Mouse (Mus musculus) heart, adult 8-10 months (tissue): Measurements from ENCODE around the gene Rnf19b. TPM values are rescaled to one million over a fixed set of nuclear protein-coding genes. Genes with fewer than 3 reads are reported as not detected.

ENCODE experiments used
- DNase-seq: peaks from one replicate; pipeline ENCODE4 v3.0.0; 2022; ENCODE audit warnings: low spot score
- total RNA-seq, 4 experiments: library from RNA; stranded (reverse); gene quantifications; 2 replicates each; pipeline ENCODE4 v1.2.4; 2022

Gene Rnf19b
- total RNA-seq, 4 experiments from 2014 or later, result 26.0 to 30.0 (median 27.7) TPM

DNA sequence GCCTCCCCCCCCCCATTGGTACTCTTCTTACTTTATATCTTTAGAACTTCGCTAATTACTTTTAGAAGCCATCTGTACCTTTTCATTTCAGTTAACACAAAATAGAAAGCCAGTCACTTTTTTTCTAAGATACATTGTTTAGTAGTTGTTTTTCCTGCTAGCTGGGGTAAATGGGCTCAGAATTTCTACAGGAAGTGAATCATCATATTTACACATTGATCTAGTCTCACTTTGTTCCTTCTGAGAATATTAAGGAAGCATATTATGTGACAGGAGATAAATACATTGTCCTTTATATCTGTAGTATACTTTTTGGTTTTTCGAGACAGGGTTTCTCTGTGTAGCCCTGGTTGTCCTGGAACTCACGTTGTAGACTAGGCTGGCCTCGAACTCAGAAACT is 10.8 kb downstream of the Rnf19b start:
- DNase-seq, result no peak

DNA sequence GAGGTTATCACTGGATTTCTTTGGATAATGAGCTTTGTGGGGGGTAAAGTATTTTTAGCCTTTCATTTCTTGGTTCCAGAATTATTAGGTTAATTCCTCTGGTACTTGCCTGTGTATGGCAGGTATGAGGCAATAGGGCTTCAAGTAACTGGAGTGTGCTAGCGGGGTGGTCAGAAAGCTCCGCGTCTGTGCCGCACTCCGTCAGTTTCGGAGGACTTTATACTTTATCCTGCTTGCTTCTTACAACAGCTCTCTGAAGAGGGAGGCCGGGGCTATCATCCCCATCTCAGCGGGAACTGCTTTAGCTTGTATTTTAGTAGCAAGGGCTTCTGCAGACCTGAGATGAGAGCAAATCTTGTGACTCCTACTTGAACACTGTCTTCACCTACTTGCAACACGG is 21.1 kb downstream of the Rnf19b start:
- no peak for DNase-seq

DNA sequence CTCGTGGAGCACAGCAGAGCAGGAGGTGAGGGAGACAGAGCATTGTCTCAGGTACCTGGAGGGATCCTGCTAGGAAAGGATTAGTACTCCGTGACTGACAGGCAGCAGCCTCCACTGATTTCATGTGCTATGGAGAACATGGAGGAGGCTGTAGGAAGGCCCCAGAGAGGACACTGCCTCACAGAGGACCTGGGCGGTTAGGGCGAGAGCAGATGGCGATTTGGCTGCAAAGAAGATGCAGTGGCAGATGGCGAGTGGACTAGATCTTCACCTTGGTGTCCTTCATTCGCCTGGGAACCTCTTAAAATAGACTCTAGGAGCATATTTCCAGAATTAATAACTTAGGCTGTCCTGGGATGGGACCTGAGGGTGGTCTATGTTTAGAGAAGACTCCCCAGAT is 23.0 kb downstream of the Rnf19b start:
- no peak for DNase-seq

DNA sequence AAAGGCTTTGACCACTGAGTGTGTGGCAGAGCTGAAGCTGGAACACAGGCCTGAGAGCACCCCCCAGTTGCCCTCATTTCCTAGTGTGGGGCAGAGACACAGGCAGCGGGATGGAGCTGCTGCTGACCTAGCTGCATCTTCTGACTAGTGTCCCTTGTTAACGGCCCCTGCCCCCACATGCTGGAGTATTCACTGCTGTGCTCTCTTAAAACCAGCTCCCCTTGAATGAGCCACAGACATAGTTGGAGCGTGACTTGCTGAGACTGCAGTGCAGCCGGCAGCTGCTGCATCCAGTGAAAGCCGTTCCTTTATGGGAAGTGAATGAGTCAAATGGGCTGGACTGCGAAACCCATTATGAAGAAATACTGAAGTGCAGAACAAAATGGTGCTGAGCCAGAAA is 23.4 kb downstream of the Rnf19b start:
- peak; percentile 27 for DNase-seq

DNA sequence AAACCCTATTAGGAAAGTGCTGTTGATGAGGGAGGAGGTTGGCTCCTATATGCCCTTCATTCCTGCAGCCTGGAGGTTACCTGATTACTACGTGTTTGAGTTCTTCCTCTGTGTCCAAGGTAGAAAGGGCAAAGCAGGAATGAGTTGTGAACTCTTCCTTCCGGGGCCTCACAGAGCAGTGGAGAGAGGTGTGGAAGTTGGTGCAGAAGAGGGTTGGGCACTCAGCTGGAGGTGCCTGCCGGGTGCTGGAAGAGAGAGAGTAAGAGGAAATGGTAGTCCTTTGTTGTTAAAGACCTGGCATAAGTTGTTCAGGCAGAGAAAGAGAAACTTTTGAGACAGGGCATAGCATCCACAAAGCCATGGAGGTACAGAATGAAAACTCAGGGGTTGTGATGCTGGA is 23.9 kb downstream of the Rnf19b start:
- DNase-seq, result no peak

DNA sequence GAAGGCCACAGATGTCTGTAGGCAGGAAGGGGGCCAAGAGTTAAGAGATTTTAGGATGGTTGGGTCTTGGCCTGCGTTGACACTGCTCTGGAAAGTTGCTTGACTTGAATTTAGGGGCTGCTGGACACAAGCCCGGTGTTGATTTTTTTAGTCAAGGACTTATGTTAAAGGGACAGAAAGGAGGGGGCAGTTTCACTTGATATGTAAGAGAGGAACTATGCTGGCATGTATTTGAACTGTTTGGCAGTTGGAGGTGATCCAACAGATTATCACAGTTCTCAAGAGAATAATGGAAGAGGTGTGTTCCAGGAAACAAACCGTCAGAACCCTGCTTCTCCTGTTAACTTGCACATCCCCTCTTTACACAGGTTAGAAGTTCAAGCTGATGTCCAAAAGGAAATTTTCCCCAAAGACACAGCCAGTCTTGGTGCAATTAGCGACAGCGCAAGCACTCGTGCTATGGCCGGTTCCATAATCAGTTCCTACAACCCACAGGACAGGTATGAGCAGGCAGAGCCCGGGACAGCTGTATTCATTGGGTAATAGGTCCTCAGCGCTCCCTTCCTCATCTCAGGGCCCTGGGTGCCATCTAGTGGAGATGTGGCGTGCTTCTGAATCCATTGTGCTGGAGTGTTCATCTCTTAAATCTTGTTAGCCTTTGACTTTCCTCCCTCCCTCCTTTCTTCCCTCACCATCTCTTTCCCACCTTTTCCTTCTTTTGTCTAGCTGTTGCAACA is 24.5 kb downstream of the Rnf19b start:
- peak; percentile 57 for DNase-seq

DNA sequence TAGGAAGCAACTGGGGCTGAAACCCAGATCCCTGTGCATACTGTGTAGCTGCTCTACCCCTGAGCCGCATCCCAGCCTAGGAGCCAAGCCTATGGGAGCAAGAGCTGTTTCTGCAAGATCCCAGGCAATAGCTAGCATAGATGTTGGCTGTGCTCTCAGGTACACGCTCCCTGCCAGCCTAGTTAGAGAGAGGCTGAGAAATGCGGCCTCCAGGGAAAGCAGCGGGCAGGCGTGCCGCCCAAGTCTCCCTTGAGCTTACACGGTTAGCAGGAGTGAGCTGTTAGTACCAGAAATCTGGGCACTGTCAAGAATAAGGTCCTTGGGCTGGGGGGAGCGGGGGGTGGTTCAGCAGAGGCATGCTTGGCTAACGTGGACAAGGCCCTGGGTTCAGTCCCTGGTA is 26.8 kb downstream of the Rnf19b start:
- DNase-seq, result no peak

DNA sequence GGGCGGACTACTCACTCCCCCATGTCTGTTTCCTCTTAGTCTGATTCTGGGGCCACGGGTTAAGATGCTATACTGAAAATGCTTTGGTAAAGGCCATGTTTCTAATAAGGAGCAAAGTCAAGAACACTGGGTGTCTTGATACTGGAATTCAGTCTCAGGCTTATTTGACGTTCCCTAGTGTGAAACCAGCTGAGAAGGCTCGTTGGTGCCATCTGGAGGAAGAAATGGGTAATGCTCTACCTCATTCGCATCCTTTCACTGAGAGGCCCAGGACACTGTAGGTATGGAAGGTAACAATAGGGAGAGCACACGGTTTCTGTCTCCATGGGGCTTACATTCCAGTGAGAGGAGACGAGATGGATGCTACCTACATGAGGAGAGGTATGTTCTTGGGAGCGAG is 28.0 kb downstream of the Rnf19b start:
- DNase-seq, result peak; percentile 78

DNA sequence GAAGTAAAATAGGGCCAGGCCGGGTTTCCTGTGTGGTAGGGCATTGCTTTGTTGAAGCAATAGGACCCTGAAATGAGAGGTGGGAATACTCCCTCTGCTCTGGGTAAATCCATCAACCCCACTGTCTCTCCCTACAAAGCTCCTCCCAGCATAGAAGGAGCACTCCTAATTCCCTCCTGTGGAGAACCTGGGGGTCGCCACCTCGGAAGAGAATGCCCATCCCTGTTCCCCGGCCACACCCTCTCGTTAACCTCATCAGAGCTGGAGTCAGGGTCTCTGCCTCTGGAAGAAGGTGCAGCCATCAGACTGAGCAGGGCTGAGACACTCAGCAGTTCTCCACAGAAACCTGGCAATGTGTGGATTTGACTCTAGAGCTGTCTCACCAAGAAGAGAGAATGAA is 29.8 kb downstream of the Rnf19b start:
- DNase-seq, result no peak

DNA sequence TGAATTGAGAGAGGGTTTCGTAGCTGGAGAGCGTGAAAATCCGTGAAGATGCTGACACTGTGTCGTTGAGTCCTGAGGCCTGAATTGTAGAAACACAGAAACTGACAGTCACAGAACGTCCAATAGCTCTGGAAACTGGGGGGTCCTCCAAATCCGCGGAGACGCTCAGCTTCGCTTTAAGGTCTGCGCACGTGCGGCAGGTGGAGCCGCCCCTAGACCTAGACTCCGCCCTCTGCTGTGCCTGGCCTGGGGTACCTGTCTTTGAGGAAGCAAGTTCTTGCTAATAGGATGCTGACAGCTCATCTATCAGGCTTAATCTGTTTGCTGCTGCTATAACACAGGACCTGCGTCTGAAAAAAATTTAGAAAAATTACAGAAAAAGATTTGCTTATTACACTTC is 37.2 kb downstream of the Rnf19b start:
- DNase-seq, result no peak

DNA sequence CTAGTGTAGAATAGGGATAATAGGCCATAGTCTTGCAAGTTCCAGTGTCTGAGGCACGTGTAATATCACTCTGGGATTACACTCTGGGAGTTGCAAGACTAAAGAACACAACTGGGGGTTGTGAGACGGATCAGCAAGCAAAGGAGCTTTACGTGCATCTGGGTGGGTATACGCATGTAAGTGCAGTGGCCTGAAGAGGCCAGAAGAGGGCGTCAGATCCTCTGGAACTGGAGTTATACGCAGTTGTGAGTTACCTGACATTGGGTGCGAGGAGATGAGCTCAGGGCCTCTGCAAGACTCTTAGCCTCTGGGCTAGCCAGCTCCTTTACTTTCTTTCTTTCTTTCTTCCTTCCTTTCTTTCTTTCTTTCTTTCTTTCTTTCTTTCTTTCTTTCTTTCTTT is 38.9 kb downstream of the Rnf19b start:
- DNase-seq, result no peak

DNA sequence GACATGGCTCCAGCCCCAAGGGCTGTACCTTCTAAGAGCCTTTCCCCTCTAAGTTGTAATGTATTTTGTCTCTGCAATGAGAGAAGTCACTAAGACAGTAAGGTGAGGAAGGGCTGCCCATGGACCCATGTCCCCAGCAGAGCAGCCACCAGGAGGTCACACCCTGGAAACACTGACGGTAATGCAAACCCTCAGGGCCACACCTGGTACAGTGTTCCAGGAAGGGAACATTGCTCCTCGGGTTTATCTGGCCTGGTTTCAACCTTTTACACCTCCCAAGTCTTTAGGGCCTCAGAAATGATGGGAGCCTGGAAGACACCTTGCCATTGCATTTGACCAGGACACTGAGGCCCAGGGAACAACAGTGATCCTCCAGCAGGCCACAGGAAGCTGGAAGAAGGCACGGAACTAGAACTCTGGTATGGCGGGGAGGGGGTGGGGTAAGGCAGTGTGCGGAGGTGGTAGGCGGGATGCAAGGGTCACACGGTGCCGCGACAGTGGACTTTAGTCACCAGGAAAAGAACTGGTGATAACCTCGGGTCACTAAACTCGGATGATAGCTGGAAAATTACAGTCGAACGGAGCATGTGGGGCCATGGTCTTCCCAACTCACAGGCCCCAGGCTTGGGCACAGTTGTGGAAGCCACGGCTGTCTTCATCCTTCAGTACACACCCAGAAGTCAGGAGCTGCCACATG is 44.2 kb downstream of the Rnf19b start:
- no peak for DNase-seq

DNA sequence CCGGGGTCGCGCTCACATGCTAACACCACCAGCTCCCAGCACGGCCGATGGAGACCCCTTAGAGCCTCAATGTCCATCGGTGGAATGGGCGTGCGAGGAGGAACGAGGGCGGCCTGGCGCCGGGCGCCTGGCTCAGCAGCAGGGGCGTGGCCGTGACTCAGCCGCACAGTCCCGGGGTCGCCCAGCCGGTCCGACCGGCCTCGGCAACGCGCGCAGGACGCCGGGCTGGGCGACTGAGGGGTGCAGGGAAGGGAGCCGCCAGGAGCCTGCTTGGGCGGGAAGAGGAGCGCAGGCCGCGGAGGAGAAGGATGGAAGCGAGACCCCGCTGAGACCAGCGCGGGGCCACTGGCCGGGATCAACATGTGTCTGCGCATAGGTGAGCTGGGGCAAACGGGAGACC is 47.3 kb downstream of the Rnf19b start, which contains the start of gene Tmem54:
TSS of gene Tmem54 (plus strand) at position 193 of the 400 bp plus-strand sequence.
- DNase-seq, result no peak

DNA sequence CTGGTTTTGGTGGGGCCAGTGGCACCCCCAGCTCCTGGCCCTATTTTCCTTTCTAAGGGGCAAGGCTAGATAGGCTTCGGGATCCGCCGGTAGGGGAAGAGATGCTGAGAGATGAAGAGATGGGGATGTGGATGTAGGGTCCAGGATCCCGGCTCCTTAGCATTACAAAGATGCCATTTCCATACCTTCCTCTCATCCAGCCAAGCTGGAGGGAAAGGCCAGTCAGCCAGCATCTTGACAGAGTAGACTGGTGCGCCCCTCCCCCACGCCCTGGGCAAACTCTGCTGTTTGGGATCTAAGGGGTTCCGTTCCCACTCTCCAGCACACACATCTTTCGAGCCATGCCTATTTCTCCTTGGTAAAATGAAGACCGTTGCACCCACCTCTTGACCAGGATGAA is 48.0 kb downstream of the Rnf19b start:
- DNase-seq, result no peak

DNA sequence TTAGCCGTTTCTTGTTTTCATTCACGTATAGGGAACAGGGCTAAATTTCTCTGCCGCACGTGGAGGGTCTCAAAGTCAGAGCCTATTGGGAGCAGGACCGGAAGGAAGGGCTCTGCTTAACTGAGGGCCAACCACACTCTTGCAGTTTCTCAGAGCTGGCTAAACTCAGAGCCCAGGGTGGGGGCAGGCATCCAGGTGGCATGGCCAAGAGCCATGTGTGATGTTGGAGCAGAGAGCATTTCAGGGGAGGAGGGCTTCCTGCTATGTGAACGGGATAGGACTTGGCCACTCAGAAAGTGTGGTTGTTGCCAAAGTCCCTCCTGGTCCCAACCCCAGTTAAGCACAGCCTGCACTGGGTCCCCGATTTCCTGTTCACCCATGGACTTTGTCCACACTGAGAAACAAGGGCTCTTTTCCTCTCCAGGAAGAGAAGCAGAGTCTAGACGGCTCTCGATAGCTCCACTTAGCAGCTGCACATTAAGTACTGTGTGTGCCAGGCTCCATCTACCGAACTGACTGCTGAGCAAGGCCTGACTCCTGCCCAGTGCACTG is 49.4 kb downstream of the Rnf19b start:
- DNase-seq, result no peak

DNA sequence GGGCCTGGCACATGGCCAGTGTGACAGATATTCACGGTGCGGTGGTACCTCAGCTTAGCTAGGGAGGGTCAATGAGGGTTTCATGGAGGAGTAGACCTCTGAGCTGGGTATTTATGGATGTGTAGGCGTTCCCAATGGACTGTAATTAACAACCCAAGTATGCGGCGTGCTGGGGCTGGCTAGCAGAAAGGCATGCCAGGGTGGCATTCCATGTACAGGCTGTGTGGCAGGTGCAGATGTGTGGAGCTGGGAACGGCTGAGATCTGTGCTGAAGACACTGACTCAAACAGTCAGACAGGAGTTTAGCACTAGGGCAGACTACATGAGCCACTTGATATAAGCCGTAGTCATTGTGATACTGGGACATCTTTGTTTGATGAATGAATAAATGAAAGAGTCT is 50.6 kb downstream of the Rnf19b start:
- no peak for DNase-seq

DNA sequence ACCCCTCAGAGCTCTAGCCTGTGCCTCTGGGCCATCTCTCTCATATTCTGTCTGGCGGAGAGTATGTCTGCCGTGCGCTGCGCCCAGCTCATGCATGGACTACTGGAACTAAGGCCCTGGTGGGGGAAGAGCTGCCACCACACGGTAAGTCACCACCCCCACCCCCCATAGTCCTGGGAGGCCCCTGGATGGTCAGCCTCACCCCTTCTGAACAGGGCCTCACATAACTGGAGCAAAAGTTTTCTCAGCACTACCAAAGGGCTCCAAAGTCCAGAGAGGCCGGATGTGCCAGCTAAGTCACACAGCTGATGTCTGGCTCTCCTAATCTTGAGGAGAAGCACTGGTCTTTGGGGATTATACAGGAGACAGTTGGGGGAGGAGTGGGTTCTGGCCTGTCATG is 52.7 kb downstream of the Rnf19b start:
- DNase-seq, result no peak

DNA sequence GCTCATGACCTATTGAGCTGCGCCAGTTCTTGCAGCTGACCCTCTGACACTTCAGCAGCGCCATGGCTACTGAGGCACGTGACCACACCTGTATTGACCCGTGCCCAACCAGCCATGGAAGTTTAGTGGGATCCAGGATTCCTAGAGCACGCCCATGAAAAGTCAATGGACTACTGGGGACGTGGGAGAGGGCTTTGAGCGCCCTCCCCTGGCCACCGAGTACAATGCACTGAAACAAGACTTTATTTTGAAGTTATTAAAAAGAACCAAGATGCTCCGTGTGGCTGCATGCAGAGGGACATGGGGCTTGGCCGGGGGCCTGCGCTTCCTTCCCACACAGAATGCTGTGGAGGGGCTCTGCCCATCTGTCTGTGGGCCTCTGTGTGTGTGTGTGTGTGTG is 53.3 kb downstream of the Rnf19b start:
- no peak for DNase-seq

DNA sequence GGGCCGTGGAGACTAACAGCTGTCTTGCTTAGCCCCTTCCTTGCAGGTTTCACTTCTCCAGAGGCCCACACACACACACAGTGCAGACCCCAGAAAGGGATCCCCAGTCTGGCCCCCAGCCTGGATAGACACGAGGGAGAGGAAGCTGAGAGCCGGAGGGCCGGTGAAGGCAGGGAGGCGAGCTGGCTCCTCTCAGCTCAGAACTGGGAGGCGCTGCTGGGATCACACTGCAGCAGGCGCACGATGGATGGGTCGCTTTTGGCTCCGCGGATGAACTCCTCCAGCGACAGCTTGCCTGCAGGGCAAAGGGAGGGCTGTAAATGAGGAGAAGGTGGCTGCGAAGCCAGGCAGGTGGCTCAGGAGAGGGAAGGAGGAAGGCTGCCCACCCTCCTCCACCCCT is 54.2 kb downstream of the Rnf19b start:
- no peak for DNase-seq

DNA sequence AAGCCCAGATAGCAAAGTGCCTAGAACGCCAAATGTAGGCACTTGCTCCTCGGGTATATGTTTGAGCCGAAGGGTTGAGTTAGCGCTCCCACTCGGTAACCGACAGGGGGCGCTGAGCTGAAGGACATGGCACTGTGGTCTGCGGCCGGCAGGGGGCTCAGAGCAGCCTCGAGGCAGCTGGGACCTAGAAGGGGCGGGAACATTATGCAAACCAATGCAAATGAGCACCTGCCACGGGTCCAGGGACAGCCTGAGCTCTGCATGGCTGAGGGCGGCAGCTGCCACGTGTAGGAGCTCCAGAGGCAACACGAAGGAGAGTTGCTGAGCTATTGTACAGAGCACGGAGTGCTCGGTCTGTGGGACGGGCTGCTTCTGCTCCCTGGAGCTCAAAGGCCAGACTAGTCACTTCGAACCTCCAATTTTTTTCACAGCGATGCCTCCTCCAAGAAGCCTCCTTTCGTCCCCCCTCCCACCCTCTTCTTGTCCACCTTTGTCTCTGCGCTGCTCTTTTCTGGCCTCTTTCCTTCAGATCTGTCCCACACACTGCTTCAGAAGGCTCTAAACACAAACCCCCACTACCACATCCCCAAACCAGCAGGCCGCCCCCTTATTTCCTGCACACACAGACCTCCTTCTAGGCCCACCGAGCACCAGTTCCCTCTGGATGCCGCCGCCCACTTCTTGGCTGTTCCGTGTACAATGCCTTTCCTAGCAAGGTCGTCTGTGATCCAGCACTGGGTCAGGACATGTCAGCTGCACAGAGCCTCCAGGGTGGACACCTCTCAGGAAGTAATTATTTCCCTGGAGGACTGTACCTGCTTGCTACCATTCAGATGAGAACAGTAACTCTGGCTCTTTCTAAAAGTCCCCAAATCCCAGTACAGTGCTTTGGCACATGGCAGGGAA is 55.3 kb downstream of the Rnf19b start:
- DNase-seq, result no peak

DNA sequence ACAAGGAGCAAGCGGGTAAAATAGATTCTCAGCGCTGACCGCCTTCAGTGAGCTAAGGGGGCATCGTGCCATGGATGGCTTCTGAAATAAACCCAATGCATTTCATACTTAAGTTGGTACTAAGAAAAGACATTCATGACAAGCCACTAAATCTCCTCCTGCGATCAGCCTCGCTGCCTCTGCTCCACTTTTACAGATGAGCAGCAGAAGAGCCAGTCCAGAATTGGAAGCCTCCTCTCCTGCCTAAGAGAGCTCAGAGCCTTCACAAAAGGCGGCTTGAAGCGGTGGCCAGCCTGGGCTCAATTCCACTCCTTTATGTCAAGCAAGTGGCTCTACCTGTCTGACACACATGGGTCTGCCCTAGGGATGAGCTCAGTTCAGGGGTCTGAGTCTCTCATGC is 58.6 kb downstream of the Rnf19b start:
- no peak for DNase-seq
